Mouse (Mus musculus) testis, adult 2 months (tissue): Measurements from ENCODE around the gene Zkscan17. TPM values are rescaled to one million over a fixed set of nuclear protein-coding genes. Genes with fewer than 3 reads are reported as not detected.

Experiments
- H3K27ac ChIP-seq: fragments of 200-500 bp; 2 replicates; pipeline ENCODE4 v1.5.1; 2012; ENCODE audit warnings: low read depth, low read length; ENCODE audit not compliant: control insufficient read depth, insufficient read depth
- H3K27me3 ChIP-seq: fragments of 200-500 bp; 2 replicates; pipeline ENCODE4 v1.6.1; 2012; ENCODE audit warnings: mild to moderate bottlenecking, low read length, moderate library complexity; ENCODE audit not compliant: control insufficient read depth, insufficient read depth
- H3K36me3 ChIP-seq: fragments of 200-500 bp; 2 replicates; pipeline ENCODE4 v1.6.1; 2012; ENCODE audit warnings: mild to moderate bottlenecking, low read length; ENCODE audit not compliant: control insufficient read depth, insufficient read depth
- H3K4me1 ChIP-seq: fragments of 200-500 bp; 2 replicates; pipeline ENCODE4 v1.6.1; 2012; ENCODE audit warnings: low read length; ENCODE audit not compliant: control insufficient read depth, insufficient read depth
- H3K4me3 ChIP-seq: fragments of 200-500 bp; 2 replicates; pipeline ENCODE4 v1.5.1; 2012; ENCODE audit warnings: low read depth, mild to moderate bottlenecking, low read length, moderate library complexity, mixed read lengths; ENCODE audit not compliant: control insufficient read depth
- CTCF ChIP-seq: fragments of 200-500 bp; IDR thresholded peaks from 2 replicates; pipeline ENCODE4 v1.5.1; 2012; ENCODE audit warnings: low read depth, mild to moderate bottlenecking, inconsistent platforms, low read length, moderate library complexity; ENCODE audit not compliant: control insufficient read depth, insufficient read depth, insufficient replicate concordance
- POLR2A ChIP-seq: fragments of 200-500 bp; IDR thresholded peaks from 2 replicates; pipeline ENCODE4 v1.6.1; 2012; ENCODE audit warnings: low read depth, mild to moderate bottlenecking, inconsistent platforms, low read length, moderate library complexity; ENCODE audit not compliant: control insufficient read depth
- polyA plus RNA-seq: library from polyadenylated mRNA; depleted of rRNA; stranded (reverse); fragments of >200 nt; gene quantifications from 2 replicates; pipeline ENCODE4 v1.2.3, GENCODE M21; 2012

Zkscan17 gene
- polyA plus RNA-seq, 1 experiment, result 75.9 TPM

DNA sequence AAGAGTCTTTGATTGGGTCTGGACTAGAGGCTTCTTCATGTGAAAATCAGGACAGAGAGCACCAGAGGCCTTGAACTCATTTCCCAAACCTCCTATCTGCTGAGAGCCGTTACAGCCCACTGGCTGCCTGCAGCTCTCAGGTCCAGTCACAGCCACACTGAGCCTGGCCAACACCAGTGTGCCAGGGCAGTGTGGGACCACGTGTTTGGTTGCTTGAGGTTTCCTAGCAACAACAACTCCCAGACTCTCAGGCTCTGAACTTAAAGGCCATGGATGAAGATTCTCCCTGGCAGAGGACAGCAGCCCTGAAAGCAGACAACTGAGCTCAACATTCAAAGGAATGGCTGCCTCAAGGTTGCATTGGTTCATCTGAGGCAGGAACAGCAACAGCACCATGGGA is 40.9 kb downstream of the Zkscan17 start:
- Histone ChIP-seq H3K4me3 (no peak overlapping the region), H3K27ac (no peak overlapping the region), H3K27me3 (no peaks in the 10 kb centered on the region), H3K4me1 (no peaks in the 10 kb centered on the region), H3K36me3 (no peaks in the 10 kb centered on the region)
- TF ChIP-seq POLR2A (no peak), CTCF (no peak)

DNA sequence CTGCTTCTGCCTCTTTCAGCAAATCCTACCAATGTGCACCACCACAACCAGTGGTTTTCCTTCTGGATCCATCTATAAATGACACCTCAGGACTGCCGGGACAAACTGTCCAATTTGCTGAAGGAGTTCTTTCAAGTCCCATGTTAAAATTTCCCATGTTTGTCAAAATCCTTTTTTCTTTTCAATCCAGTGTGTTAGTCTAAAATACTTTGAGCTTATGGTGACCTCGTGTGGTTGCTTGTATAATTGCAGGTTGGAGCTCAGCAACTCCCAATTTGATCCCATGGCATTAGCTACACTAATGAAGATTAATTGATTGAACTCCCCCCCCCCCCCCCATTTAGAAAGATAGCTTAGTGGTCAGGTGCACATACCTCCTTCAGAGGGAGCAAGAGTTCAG is 43.3 kb downstream of the Zkscan17 start:
- no peak overlapping the region for H3K4me3 ChIP-seq
- no peaks in the 10 kb centered on the region for H3K4me1 ChIP-seq
- no peak overlapping the region for H3K27ac ChIP-seq
- no peak for TF ChIP-seq CTCF
- TF ChIP-seq POLR2A, result no peak
- H3K27me3 ChIP-seq, result no peaks in the 10 kb centered on the region
- H3K36me3 ChIP-seq, result no peaks in the 10 kb centered on the region

DNA sequence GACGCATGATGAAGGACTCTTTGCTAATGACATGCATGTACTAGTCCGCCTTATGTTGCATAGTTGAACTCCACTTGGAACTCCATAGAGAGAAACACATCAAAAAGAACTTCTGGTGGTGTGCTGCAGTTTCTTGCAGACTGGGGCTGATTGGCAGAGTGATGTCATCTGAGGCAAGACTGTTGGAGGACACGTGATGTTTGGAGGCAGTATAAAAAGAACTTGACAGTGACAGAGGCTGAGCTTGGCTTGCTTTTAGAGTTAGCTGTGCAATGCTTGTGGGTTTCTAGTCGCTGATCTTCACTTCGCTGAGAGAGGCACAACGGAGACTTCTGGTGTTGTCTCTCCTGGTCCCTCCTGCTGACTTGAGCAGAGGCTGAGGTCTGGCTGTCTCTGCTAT is 49.3 kb downstream of the Zkscan17 start:
- Histone ChIP-seq H3K27ac (no peak overlapping the region), H3K27me3 (no peaks in the 10 kb centered on the region), H3K4me3 (no peak overlapping the region), H3K4me1 (0 out of 2 replicates have a peak, but pooled peaks cover 2% of the 10 kb centered on the region), H3K36me3 (no peaks in the 10 kb centered on the region)
- no peak for TF ChIP-seq CTCF
- no peak for TF ChIP-seq POLR2A

DNA sequence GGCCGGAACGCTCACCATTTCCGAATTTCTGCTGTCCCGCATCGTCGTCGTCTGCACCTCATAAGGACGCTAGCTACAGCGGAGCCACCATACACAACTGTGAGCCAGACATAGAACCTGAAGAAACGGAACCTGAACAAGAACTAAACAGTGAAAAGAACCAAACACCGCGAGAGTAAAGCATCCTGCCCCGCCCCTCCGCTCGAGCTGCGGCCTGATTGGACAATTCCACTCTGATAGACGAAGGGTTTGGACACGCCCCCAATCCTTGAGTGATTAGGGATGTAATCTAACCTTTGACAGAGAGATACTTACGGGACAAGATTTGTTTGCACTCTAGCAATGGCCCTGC is 54.2 kb downstream of the Zkscan17 start, which contains the start of gene Zfp867:
Gene Zfp867, minus strand, starts transcription at position 149 of the 352 bp plus-strand sequence.
- Histone ChIP-seq H3K4me1 (peaks cover 6% of the 10 kb centered on the region), H3K4me3 (peak within 1 kb of the TSS; percentile 95), H3K27ac (peak within 1 kb of the TSS; percentile 95), H3K36me3 (no peaks in the 10 kb centered on the region), H3K27me3 (no peaks in the 10 kb centered on the region)
- peak; percentile 77; the same call in 1 of the 2 replicates for TF ChIP-seq POLR2A
- TF ChIP-seq CTCF, result no peak

DNA sequence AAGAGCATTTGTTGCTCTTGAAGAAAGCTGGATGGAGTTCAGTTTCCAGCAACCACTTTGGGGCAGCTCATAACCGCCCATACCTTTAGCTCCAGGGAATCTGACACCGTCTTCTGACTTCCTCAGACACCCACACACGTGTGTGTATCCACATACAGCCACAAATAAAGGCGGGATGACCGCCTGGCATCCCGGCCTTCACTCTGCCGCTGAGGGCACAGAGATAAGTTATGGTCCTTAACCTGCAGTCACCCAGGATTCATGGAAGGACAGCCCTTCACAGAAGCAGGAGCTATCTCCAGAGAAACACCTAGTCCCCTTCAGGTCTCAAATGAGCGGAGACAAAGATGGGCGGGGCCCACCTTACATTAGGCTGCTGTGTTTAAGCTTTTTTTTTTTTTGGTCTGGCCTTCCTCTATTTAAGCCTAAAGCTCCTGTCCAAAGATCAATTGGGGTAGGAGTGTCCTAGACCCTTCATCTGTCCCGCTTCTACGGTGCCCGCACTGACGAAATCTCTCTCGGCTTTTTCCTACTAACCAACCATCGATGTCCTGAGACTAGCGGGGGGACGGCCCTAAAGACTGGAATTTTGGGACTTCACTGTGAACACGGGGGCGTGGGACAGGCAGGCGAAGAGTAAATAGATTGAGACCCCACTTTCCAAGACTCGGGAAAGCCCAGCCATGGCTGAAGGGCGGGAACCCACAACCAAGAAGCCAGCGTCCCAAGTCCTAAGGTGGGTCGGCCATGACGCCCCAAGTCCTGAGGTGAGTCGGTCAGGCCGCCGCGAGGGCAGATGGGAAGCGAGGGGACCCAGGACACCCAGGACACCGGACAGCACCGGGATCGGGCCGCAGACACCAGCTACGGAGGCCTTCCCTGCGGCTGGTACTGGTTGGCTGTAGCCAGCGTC is 54.9 kb downstream of the Zkscan17 start:
- H3K36me3 ChIP-seq, result no peaks in the 10 kb centered on the region
- H3K27ac ChIP-seq, result peak overlapping the region; percentile 95
- TF ChIP-seq CTCF (no peak), POLR2A (no peak)
- H3K27me3 ChIP-seq, result no peaks in the 10 kb centered on the region
- peaks cover 6% of the 10 kb centered on the region for H3K4me1 ChIP-seq
- peak overlapping the region; percentile 95 for H3K4me3 ChIP-seq

DNA sequence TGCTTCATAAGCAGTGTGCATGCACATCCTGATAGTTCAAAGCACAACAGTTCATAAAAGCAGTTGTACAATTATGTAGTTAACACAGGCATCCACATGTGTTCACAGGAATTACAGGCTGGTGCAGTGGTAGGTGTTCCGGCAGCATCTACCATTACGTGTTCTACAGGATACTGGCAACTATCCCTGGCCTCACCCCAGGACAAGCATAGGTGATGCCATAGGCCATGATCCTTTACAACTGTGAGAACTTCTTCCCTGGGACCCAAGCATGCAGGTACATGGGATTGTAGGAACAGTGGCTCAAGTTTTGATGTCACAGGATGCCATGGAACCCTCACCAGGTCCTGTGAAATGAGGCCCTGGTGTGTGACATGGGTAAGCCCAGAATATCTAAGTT is 66.1 kb downstream of the Zkscan17 start:
- H3K4me3 ChIP-seq, result no peak overlapping the region
- H3K36me3 ChIP-seq, result no peaks in the 10 kb centered on the region; the same call in none of the 2 replicates

DNA sequence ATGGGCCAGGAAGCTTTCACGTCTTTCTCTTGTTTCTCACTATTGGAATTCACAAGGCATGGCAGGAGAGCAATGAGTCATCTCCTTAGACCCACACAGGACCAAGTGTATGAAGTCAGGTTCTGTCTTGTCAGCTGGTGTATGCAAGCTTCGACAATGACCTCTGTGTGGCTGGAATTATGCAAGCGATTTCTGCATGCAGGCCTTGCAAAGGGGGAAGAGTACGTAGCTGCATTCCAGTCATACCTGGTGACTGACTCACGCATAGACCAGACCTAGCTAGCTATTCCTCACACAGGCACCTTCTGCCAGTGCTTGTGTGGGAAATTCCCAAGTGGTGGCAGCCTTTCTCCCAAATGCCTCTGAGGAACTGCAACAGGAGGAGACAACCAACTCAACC is 67.6 kb downstream of the Zkscan17 start:
- no peak overlapping the region for H3K4me3 ChIP-seq
- no peaks in the 10 kb centered on the region for H3K27me3 ChIP-seq
- no peaks in the 10 kb centered on the region for H3K4me1 ChIP-seq
- H3K27ac ChIP-seq, result no peak overlapping the region
- TF ChIP-seq POLR2A (no peak), CTCF (no peak)
- H3K36me3 ChIP-seq, result no peaks in the 10 kb centered on the region; the same call in none of the 2 replicates

More for the DNA sequence above, 66.1 kb downstream of the Zkscan17 start:
- H3K27ac ChIP-seq, result no peak overlapping the region
- H3K4me1 ChIP-seq, result no peaks in the 10 kb centered on the region
- TF ChIP-seq POLR2A, result no peak
- TF ChIP-seq CTCF, result no peak
- H3K27me3 ChIP-seq, result no peaks in the 10 kb centered on the region
